Mouse (Mus musculus): ENCODE results near the gene Slc25a5.
A peak's percentile ranks its signal among the peaks of the same experiment; 100 is the strongest.

The Slc25a5 gene

DNA sequence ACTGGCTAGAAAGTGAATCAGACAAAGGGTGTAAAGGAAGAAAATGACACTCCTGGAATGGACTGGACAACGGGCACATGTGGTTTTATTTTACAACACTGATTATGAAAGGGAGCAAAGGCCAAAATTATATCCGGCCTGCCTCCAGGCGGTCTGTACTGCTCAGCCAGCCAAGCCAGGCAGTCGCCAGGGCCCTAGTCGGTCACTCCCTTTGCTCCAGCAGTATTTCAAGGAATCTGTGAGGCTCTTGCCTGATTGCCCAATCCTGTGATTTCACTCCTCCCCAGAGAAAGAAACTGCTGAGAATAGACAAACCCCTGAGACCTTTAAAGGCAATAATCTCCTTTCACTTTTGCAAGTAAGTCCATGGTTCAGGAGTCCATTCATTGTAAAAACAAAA, 8.7 kb downstream of the Slc25a5 start:
- peak; percentile 9 for DNase-seq

DNA sequence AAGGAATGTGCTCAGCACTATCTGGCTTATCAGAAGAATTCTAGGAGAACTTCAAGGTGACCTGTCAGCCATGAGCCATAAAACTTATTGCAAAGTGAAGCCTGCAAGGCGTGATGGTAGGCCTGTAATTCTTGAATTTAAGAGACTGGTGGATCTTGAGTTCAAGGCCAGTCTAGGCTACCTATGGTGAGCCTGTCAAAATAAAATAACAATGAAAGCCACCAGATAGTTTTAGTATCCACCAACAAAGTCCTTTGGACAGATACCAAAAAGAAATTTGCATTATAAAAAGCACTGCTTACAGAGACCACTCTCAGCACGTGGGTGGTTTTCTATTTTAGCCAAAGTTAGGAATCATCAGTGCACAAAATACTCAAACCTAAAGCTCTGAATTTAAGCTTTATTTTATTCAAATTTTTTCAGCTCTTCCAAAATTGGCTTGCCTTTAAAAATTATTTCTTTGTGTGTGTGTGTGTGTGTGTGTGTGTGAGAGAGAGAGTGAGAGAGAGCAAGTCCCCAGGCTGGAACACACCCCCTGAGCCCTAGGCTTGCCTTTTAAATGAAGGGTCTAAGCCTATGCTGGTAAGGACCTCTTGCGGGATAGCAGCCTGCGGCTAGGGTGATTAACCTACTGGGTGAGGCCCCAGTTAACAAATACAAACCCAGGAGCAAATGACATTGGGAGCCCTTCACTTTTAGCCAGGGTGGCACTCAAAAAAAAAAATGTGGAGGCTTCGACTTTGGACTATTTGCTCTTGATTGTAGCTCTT, 10.2 kb downstream of the Slc25a5 start:
- no peak for DNase-seq

DNA sequence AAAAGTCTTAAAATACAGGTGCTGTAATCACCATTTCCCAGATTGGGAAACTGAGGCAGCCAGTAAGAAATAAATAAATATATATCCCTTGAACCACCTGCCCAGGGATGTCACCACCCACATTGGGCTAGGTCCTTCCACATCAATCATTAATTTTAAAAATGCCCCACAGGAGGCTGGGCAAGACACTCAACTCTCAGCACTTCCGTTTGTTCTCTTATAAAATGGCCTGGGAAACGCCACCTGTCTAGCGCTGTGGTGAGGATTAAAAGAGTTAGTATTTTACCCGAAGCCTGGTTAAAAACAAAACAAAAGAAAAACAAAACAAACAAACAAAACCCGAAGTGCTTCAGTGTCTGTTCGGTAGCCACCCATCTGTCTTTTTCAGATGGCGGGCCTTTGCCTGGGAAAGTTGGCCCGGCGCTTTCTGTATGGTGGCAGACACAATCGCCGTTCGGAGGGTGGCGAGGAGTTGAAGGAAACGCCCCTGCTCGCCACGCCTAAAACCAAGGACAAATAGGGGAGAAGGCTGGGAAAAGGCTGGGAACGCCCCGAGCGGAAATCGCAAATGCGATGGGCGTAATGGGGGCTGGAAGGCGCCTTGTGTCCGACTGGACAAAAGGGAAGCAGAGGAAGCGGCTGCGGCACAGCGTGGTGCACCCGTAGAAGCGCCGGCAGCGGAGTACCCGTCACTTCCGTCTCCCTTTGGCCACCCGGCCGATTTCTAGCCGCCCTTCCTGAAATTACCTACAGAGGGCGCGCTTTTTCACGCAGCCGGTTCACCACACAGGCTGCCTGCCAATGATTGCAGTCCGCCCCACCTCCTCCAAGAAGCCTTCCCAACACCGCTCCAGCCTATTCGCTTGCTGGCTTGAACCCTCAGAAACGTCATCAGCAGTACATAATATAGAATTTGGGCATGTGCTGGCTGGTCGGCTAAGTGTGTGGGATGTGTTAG, 12.2 kb downstream of the Slc25a5 start:
- DNase-seq, result peak; percentile 89

DNA sequence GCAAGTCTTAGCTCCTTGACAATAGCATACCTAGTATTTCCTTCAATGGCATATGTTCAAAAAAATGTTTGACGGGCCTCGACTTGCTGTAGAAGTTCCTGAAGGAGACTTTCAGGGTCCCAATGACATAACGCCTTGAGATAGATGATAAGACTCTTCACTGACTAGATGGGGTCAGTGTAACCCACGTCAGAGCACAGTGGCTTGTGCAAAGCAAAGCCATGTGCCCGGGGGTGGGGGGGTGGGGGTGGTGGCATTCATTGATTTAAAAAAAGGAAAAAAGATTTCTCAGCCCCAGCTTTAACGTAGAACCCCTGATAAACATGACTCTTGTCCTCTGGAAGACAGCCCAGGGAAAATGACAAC, 12.8 kb downstream of the Slc25a5 start:
- no peak for DNase-seq

DNA sequence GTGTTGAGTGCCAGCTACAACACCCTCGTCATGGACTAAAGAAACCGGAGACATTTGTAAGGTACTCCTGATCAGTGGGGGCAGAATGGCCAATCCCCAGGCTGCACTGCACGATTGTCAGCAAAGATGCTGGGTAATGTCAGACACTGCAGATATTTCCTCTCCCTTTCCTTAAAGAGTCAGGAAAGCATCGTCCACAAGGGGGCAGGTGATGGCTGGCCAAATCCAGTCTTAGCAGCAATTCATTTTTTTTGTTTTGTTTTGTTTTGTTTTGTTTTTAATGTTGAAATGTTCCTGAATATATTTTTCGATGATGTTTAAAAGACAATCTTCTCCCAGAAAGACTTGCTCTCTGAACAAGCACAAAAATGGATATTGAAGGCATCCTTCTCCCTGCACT, 15.9 kb downstream of the Slc25a5 start:
- peak; percentile 47 for DNase-seq

DNA sequence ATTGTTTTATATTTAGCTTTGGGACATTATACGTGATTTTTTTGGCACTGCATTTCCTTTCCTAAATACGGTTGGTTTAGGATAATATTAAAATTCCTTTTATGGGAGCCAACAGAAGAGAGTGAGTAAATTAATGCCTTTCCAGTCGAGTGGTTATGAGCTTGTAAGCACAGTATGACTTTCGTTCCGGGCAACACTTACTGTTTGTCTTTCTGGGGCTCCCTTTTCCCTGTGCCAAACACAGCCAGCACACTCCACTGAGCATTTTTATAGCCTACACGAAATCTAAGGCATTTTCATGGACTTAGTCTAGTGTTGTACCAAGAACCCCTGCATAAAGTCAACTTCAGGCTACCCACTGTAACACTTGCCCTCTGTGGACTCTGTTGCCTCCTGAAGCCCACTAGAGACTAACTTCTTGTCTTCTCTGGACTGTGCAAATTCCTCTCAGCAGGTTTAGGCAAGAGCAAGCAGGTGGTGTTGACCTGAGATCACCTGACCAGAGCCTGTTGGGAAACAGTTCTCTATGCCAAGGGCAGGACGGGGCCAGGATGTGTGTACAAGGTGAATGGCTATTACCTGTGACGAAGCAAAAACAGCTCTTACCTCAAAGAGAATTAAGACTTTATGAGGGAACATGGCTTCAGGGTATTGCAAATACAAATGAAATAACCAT, 18.8 kb downstream of the Slc25a5 start:
- no peak for DNase-seq

DNA sequence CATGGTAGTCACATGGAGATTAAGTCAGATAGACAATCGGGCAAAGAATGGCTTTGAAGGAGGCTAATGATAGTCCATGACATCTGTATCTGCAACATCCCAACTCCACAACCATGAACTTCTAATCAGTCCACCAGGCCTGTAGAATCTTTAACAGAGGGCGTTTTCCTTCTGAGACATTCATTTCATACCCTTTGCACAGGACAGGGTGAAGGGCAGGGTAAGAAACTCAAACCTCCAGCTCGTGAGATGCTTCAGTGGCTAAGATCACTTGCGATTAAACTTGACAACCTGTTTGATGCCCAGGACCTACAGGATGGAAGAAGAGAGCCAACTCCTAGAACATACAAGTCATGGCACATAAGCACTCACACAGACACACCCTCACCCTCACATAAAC, 19.6 kb downstream of the Slc25a5 start:
- DNase-seq, result no peak

DNA sequence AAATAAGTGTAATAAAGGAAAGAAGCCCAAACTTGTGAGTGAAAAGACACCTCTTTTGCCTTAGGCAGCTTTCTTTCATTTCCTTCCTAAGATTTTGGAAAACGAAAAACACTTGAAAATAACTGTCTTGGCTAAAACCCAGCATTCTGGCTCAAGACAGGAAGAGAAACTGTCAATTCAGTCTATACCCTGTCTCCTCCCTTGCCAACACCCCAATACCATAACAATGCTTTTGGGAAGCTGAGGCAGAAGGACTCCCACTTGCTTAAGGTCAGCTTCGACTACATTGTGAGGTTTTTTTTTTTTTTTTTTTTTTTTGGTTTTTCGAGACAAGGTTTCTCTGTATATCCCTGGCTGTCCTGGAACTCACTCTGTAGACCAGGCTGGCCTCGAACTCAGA, 20.0 kb downstream of the Slc25a5 start:
- no peak for DNase-seq

DNA sequence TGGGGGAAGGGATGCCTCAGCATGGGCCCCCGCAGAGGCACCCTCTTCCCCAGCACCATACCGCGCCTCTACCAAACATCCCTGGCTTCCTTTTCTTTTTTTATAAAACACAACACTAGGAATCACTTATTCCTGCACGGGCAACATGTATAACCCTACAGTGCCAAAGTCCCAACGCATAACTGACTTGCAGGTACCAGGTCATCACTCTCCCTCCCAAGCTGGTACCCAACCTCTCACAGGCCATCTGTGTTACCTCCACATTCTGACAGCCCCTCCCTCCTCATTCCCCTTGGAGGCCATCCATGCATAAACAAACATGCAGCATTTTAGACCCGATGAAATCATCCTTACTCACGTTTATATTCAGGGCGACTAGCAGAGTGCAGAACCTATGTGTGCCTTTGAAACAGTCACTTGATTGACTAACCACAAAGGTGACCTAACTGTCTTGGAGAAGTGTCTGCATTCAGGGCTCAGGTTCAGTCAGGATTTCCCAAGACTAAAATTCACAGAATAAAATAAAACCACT, 21.0 kb downstream of the Slc25a5 start:
- DNase-seq, result no peak

DNA sequence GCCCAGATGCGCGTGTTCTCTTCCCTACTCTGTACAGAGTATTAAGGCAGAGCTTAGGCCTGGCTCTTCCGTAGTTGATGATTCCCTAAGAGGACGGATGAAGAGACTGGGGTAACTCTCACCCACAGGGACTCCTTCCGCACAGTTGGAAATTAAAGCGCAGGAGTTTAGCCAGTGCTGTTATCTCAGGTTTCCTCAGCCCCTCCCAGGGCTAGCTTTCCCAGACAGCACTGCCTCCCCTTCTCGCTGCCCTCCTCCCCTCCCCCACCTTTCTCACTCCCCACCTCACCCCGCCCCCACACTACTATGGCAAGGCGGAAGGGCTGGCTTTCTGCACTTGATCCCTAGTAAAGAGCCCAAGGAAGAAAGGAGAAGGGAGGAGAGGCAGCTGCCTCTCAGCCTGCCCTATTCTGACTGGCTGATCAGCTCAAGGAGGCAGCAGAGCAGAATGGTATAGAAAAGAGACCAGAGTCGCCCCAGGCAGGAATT, 21.5 kb downstream of the Slc25a5 start:
- DNase-seq, result peak; percentile 88

DNA sequence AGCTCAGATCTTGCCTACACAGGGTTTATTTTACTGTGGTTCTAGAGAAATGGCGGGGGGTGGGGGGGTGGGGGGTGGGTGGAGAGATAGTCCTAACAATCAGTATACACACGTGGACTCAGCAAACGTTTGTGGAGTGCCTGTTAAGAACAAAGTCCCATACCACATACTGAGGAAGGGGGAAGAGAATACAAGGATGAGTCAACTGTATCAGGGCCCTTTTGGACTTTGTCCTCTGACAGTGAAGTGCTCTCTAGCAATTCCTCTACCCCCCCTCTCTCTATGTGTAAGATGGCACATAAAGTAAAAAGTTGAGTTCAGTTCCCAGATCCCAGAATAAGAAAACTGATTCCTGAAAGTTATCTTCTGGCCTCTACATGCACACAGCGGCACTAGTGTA, 24.1 kb downstream of the Slc25a5 start:
- no peak for DNase-seq

DNA sequence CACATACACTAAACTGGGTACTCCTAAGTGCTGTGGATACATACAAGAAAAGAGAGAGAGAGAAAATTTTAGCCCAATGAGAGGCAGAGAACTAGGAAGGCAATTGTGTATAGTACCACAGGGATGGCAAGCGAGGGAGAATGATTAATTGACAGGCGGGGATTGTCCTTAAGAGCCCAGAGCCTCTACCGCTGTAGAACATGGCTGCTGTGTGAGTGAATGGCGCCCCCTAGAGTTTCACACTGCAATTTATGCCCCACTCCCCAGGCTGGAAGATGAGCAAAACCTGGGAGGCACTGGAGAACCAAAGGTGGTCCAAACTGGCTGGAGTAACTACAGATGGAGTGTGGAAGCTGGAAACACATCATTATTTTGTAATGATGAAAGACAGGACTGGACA, 24.8 kb downstream of the Slc25a5 start:
- peak; percentile 73 for DNase-seq

DNA sequence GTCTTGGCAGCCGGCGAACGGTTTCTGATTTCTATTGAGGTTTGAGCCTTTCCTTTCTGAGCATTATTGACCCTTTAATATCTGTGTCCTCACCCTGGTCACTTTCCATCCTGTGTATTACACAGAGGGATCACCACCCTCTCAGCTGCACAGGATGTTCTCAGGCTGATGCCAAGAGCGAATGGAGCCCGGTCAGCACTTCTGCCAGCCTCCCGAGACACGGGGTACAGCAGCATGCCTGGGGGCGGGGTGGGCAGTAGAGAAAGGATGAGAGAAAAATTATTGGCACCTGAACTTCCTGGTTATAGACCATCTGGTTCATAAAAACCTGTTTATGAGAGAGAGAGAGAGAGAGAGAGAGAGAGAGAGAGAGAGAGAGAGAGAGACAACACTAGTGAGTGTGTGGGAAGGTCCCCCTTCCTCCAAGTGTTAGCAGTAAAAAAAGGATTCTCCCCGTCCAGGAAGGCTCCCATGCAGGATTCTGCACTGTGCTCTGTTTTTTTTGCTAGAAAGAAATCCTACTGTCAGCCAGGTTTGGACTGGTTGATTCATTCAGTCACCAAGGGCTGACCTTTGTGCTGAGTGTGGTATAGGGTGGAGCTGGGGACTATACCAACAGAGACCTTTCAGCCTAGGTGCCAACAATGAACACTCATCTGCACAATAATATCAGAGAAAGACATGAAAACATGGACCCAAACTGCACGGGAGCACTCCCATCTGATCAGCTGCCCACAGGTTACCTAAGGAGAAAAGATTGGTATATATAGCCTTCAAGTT, 28.7 kb downstream of the Slc25a5 start:
- no peak for DNase-seq

DNA sequence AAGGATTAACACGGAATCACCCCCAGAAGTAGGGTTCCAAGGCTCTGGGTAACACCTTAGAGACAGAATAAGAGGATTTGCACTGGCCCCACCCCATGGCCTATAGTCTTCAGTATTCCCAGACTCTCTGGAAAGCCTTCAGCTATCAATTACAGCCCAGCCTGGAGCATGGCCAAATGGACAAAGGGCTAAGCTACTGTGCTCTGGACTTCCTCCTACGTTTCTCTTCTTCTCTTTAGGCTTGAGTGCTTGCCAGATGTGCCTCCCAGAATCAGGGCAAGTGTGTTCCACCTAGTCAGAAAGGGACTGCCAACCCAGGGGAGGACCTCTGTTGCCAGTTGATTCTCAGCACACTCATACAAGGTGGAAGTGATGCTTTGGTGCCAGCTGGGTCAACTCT, 29.6 kb downstream of the Slc25a5 start:
- DNase-seq, result no peak

DNA sequence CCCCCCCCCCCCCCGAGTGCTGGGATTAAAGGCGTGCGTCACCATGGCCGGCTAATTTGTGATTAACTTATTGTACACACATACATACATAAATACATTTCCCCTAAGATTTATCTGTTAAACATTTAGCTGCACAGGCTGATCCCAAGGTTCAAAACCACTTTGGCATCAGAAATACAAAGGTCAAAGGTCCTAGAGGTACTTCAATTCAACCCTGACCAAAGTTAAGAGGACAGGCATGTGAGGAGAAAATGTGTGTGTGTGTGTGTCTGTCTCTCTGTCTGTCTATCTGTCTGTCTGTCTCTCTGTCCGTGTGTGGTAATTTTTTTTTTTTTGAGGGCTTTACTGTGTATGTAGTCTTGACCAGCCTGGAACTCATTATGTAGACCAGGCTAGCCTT, 31.4 kb downstream of the Slc25a5 start:
- DNase-seq, result no peak

DNA sequence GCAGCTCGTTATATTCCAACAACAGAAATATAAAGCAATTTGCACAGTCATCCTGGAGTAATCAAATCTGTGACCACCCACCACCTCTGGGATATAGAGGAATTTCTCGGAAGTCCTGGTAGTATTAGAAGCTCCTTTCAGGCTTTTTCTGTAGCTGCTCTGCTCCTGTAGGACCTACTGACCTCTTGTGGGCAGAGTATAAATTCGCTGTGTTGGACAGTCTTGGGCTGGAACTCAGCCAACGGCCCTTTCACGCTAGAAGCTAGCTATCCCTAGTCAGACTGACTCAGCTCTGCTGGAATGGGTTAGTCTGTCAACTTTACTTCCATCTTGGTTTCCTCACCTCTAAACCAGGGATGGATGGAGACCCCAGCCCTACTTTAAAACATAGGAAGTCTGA, 34.8 kb downstream of the Slc25a5 start:
- DNase-seq, result peak; percentile 47

DNA sequence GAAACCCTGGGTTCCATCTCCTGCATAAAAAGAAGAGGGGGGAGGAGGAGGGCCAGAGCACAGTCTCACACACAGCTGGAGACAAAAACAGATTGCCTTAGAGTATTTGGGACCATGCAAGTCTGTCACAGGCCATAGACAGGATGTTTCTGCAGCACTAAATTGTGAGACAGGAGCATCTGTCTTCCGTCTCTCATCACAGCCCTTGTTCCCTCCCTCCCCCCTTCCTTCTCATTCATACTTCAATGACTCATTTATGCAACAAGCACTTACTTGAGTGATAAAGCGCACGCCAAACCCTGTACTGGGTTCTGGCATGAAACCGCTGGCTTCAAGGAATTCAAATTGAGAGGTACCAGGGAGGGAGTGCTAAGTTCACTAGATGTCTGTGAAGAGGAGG, 36.2 kb downstream of the Slc25a5 start:
- no peak for DNase-seq

DNA sequence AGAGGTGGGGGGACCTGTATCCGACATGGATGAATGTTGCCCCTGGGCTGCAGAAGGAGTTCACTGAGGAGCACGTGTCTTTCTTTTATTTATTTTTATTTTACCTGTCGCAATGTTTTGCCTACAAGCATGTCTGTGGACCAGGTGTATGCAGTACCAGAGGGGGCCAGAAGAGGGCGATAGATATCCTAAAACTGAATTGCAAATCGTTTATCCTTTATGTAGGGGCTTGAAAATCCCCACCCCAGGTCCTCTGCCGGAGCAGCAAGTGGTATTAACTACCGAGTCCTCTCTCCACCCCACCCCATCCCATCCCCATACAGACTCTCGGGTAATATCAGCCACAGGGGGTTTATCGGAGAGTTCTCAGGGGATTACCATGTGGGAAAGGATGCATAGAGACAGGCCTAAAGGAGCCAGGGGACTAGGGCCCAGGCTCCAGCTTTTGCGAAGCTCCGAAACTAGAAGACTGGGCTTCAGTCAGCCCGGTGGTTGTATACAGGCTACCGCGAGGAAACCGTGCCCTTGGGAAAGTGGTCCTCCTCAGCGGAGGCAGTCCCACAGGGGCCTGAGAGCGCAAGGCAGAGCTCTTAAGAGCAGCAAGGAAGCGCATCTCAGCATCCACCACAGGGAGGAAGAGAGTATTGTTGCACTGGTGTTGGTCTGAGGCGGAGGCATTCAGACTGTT, 38.1 kb downstream of the Slc25a5 start:
- peak; percentile 51 for DNase-seq

DNA sequence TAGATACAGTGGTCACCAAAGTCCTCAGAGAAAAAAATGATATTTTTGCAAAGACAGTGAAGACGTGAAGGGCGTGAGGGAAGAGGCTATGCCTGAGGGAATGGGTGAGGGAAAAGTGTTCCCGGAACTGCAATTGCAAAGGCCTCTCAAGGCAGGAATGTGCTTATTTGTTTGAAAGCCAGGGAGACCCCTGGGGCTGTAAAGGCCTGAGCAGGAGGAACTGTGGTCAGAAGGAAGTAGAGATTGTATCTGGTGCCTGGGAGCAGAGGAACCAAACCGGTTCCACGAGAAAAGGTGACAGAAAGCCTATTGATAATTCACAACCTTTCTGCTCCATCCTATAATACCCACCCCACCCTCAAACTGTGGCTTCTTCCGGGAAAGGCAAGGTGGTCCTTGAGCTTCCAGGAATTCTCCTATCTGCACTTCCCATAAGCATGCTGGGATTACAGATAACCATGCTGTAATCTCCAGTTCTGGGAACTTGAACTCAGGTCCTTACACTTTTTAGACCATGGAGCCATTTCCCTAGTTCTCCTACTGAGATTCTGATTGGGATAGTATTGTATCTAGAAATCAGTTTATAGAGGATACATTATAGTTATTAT, 41.7 kb downstream of the Slc25a5 start:
- no peak for DNase-seq

DNA sequence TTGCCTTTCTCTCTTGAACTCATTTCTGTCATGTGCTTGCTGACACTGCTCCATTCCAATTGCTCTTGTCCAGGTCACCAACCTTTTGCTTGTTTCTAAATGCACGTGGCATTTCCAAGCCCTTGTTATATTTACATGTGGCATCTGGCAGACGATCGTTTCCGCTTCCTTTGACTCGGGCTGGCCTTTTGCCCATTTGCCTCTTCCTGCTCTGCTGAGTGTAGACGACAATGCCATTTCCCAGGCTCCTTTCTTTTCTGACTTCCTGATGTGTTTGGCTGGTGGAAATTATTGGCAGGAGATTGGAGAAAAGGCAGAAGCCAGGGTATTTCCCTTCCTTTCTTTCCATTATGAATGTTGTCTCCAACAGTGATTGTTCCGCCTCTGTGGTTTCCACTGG, 43.9 kb downstream of the Slc25a5 start:
- no peak for DNase-seq

DNA sequence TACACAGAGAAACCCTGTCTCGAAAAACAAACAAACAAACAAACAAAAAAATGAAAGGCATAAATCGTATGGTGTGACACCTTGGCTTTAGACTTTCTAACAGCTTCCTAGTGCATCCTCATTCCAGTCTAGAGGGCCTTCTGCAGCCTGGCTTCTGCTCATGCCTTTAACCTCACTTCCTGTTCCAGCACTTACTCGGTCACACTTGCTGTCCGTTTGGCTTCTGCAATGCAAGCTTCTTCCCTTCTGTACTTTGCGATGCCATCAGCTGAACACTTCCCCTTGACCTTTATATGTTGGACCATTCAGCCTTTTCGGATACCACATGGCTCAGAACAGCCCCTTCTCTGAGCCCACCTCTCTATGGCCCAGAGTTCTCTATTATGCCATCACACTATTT, 46.2 kb downstream of the Slc25a5 start:
- no peak for DNase-seq
